Mouse (Mus musculus): ENCODE measurements around the gene Asxl2.

Gene Asxl2

DNA sequence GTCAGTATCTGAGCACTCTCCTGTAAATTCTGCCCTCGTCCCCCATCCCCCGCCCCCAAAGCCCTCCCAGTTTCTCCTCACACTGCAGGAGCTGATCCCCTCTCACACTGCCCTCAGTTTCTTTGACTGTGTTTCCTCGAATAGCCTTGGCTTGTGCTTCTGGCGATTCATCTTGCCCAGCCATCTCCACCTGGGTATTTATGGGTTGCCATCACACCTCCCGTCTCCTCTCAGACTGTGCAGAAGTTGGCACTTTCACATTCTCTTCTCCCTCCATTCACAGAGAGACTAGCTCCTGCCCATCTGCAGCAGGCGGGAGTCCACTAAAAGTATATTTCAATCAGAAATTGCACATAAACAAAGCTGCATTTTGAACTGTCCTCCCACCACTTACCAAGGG, 120.1 kb downstream of the Asxl2 start:
- no peak for DNase-seq (ENCODE audit: low read depth)

DNA sequence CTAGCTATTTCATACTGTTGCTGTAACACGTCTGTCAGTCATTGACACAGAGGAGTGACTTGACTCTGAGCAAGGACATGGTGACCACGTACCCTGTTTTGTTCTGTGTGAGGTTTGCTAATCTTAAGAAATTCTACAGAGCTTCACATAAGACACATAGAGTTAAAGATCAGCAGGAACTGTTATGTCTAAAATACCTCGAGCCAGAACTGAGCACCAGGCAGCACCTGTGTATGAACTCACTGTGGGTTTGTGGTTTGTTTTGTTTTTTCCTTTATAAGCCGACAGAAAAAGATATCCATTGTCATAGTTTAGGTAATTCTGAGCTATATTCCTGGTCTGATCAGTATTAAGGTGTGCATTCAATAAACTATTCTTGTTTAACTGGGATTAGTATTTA, 120.8 kb downstream of the Asxl2 start:
- no peak for DNase-seq (ENCODE audit: low read depth)

DNA sequence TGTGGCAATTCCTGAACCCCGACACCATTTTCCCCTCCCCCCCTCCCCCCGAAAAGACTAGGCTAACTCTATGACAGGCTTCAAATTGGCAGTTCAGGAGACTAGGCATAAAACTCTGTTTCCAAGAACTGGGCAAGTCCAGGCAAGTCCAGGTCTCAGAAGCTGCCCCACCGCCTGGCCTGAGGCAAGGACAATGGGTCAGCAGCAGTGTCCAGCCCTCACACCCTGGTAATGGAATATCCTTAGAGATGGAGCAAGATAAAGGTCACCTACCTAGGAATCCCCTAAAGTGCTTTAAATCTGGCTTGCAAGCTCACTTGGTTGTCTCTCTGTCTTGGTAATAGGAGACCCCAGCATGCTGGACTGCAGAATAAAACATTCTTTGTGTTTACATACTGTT, 121.3 kb downstream of the Asxl2 start:
- no peak for DNase-seq (ENCODE audit: low read depth)

DNA sequence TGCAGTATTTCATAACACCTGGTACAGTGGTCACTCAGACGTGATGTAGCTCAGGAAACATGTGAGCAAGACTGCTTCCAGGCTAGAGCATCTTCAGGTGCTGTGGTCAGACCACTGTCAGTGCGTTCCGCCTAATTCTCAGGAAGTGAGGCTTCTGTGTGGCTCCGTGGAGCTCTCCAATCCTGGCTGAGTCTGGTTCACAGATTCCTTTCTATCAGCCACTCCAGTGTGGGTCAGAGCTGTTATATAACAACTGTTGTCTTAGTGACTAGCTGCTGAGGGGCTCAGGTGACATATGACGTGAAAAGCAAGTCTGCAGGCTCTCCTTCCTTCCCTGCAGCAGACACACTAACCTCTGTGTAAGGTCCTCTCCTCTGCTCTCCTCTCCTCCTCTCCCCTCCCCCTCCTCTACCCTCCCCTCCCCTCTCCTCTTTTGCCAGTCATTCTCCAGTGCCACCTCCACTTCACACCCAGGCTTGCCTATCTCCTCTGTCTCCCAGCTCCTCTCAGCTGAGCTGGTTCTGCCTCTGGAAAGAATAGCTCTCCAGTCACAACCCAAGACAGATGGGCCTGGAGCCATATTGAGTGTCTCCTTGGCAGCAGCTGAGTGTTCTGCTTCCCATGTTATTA, 122.0 kb downstream of the Asxl2 start:
- DNase-seq (ENCODE audit: low read depth) = peak; percentile 26

DNA sequence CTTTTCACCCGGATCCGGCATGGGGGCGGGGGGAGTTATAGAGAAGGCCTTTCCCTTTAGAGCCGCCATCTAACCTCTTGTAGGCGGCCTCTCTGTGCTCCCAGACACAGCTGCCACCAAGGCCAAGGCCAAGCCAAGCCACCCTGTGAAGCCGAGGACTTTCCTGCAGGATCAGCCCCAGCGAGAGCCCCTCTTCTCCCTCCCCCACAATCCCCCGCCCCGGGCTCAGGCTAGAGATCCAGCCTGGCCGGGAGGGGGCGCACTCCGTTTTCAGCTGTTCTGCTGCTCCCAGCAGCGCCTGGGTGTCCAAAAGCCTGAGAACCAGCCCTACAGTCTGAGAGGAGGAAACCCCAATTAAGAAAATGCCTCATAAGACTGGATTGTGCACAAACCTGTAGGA, 123.6 kb downstream of the Asxl2 start:
- DNase-seq (ENCODE audit: low read depth) = no peak

Data from NIH3T3 (cell line).